Comparison of ENCODE assay signal across 15 mouse cellular contexts in genomic region chr10:96753521-96753920, GRCm38 (mm10).
DNase-seq lines count a peak whose midpoint lies in the region; ATAC-seq and TF ChIP-seq lines count a peak whose summit lies in the region.
"Had no signal": no experiment of that assay in that cellular context is flagged by ENCODE, and none has a peak within 500 bp of the region (broad histone marks: within the 10 kb centered on the region; RNA-seq: fewer than 3 reads in every experiment).

No protein-coding gene starts in this region.

- no peak overlapping the region for H3K4me3 ChIP-seq in forebrain, embryonic 14.5 days (ENCODE audit: low read depth, low read length)
- H3K4me3 ChIP-seq in forebrain, embryonic 16.5 days (replicated peaks; ENCODE audit: low read length), result no peak overlapping the region
- no peak overlapping the region for H3K4me3 ChIP-seq in lung, embryonic 15.5 days
- H3K4me3 ChIP-seq in heart, adult 2 months, result no peak overlapping the region
- no peak overlapping the region for H3K4me3 ChIP-seq in hindbrain, embryonic 12.5 days
- H3K4me3 ChIP-seq in intestine, embryonic 15.5 days (replicated peaks), result no peak overlapping the region
- H3K4me3 ChIP-seq: embryonic facial prominence, embryonic 12.5 days; forebrain, embryonic 13.5 days; liver, embryonic 13.5 days; neural tube, embryonic 13.5 days had no signal

- no peak overlapping the region for H3K4me2 ChIP-seq in forebrain, embryonic 14.5 days (ENCODE audit: low read length)
- H3K4me2 ChIP-seq in forebrain, embryonic 16.5 days (ENCODE audit: low read length), result no peak overlapping the region
- H3K4me2 ChIP-seq in lung, embryonic 15.5 days, result no peak overlapping the region
- H3K4me2 ChIP-seq in hindbrain, embryonic 12.5 days (replicated peaks), result no peak overlapping the region
- no peak overlapping the region for H3K4me2 ChIP-seq in intestine, embryonic 15.5 days (replicated peaks)
- H3K4me2 ChIP-seq: embryonic facial prominence, embryonic 12.5 days; forebrain, embryonic 13.5 days; liver, embryonic 13.5 days; midbrain, embryonic 11.5 days; neural tube, embryonic 13.5 days had no signal

- H3K9me3 ChIP-seq in forebrain, embryonic 14.5 days (replicated peaks; ENCODE audit: control insufficient read depth, low read length), result no peaks in the 10 kb centered on the region
- no peaks in the 10 kb centered on the region for H3K9me3 ChIP-seq in forebrain, embryonic 16.5 days (ENCODE audit: control insufficient read depth, low read length)
- H3K9me3 ChIP-seq in lung, embryonic 15.5 days, result no peaks in the 10 kb centered on the region
- no peaks in the 10 kb centered on the region for H3K9me3 ChIP-seq in hindbrain, embryonic 12.5 days (replicated peaks)
- no peaks in the 10 kb centered on the region for H3K9me3 ChIP-seq in intestine, embryonic 15.5 days
- H3K9me3 ChIP-seq: embryonic facial prominence, embryonic 12.5 days; forebrain, embryonic 13.5 days; liver, embryonic 13.5 days; neural tube, embryonic 13.5 days had no signal

- intact Hi-C loops in heart, adult 2 months (cut with DNase I), result loop anchor here (5.0 to 10.0 kb wide), 4 partner anchors 109 to 561 kb away; no protein-coding TSS in a partner anchor

- 28% methylated on average over 1 of the region's 1 CpGs for WGBS in forebrain, embryonic 14.5 days
- 41% methylated on average over 1 of the region's 1 CpGs for WGBS in forebrain, embryonic 16.5 days
- 38% methylated on average over 1 of the region's 1 CpGs for WGBS in lung, embryonic 15.5 days
- 36% methylated on average over 1 of the region's 1 CpGs for WGBS in heart, adult 2 months
- WGBS in hindbrain, embryonic 12.5 days, result 29% methylated on average over 1 of the region's 1 CpGs
- WGBS in intestine, embryonic 15.5 days, result 57% methylated on average over 1 of the region's 1 CpGs

- no peak for TF ChIP-seq EP300 in heart, adult 2 months (IDR thresholded peaks at IDR 0.05; ENCODE audit: insufficient read depth, low read depth, low read length)

- H3K9ac ChIP-seq in forebrain, embryonic 14.5 days (ENCODE audit: low read length), result no peak overlapping the region
- no peak overlapping the region for H3K9ac ChIP-seq in forebrain, embryonic 16.5 days (replicated peaks; ENCODE audit: low read depth, low read length)
- H3K9ac ChIP-seq in lung, embryonic 15.5 days, result no peak overlapping the region
- no peak overlapping the region for H3K9ac ChIP-seq in heart, adult 2 months (ENCODE audit: low read depth, low read length)
- H3K9ac ChIP-seq in hindbrain, embryonic 12.5 days, result no peak overlapping the region
- no peak overlapping the region for H3K9ac ChIP-seq in intestine, embryonic 15.5 days
- H3K9ac ChIP-seq: embryonic facial prominence, embryonic 12.5 days; forebrain, embryonic 13.5 days; liver, embryonic 13.5 days; neural tube, embryonic 13.5 days had no signal

- TF ChIP-seq CTCF in heart, adult 2 months (IDR thresholded peaks at IDR 0.05), result no peak

- H3K27me3 ChIP-seq in forebrain, embryonic 14.5 days (replicated peaks; ENCODE audit: control insufficient read depth, insufficient read depth, low read length), result no peaks in the 10 kb centered on the region
- H3K27me3 ChIP-seq in forebrain, embryonic 16.5 days (replicated peaks; ENCODE audit: control insufficient read depth, insufficient read depth, low read length), result no peaks in the 10 kb centered on the region
- no peaks in the 10 kb centered on the region for H3K27me3 ChIP-seq in lung, embryonic 15.5 days
- H3K27me3 ChIP-seq in heart, adult 2 months (ENCODE audit: control insufficient read depth, insufficient read depth, low read length), result no peaks in the 10 kb centered on the region
- no peaks in the 10 kb centered on the region for H3K27me3 ChIP-seq in hindbrain, embryonic 12.5 days
- H3K27me3 ChIP-seq in intestine, embryonic 15.5 days (replicated peaks), result no peaks in the 10 kb centered on the region
- H3K27me3 ChIP-seq: embryonic facial prominence, embryonic 12.5 days; forebrain, embryonic 13.5 days; neural tube, embryonic 13.5 days had no signal

- no peak overlapping the region for H3K27ac ChIP-seq in forebrain, embryonic 14.5 days (ENCODE audit: low read depth, low read length)
- no peak overlapping the region for H3K27ac ChIP-seq in forebrain, embryonic 16.5 days (ENCODE audit: low read length)
- H3K27ac ChIP-seq in lung, embryonic 15.5 days, result 0 out of 2 replicates have a peak overlapping the region, but pooled peaks have one; percentile 4
- peak overlapping the region; percentile 6 for H3K27ac ChIP-seq in heart, adult 2 months
- H3K27ac ChIP-seq in hindbrain, embryonic 12.5 days, result 0 out of 2 replicates have a peak overlapping the region, but pooled peaks have one; percentile 40
- H3K27ac ChIP-seq in intestine, embryonic 15.5 days, result no peak overlapping the region
- H3K27ac ChIP-seq: embryonic facial prominence, embryonic 12.5 days; forebrain, embryonic 13.5 days; liver, embryonic 13.5 days; neural tube, embryonic 13.5 days had no signal

- ATAC-seq in forebrain, embryonic 14.5 days, result no peak
- ATAC-seq in forebrain, embryonic 16.5 days, result no peak
- no peak for ATAC-seq in lung, embryonic 15.5 days (ENCODE audit: borderline replicate concordance, extremely low read depth, low FRiP score, low TSS enrichment)
- no peak for ATAC-seq in hindbrain, embryonic 12.5 days (ENCODE audit: low FRiP score)
- no peak for ATAC-seq in intestine, embryonic 15.5 days
- ATAC-seq: forebrain, embryonic 13.5 days had no signal

- TF ChIP-seq POLR2A in heart, adult 2 months (IDR thresholded peaks at IDR 0.05; ENCODE audit: insufficient read depth, low read depth, low read length), result no peak

- peak; percentile 37 for DNase-seq in forebrain, embryonic 14.5 days (ENCODE audit: low spot score)
- no peak for DNase-seq in lung, postnatal 25 days (ENCODE audit: low spot score)
- no peak for DNase-seq in heart, adult 2 months
- DNase-seq in adrenal gland, postnatal 14 days, result no peak
- DNase-seq: cerebellum, postnatal 10 days; liver, embryonic 13.5 days; thymus, postnatal 4 days had no signal

- peaks cover 13% of the 10 kb centered on the region for H3K4me1 ChIP-seq in forebrain, embryonic 14.5 days (ENCODE audit: control insufficient read depth, insufficient read depth, low read length)
- peaks cover 20% of the 10 kb centered on the region for H3K4me1 ChIP-seq in forebrain, embryonic 16.5 days (replicated peaks; ENCODE audit: control insufficient read depth, insufficient read depth, low read length)
- peaks cover 39% of the 10 kb centered on the region for H3K4me1 ChIP-seq in lung, embryonic 15.5 days
- peaks cover 17% of the 10 kb centered on the region for H3K4me1 ChIP-seq in heart, adult 2 months (ENCODE audit: control insufficient read depth, insufficient read depth, low read length)
- H3K4me1 ChIP-seq in hindbrain, embryonic 12.5 days, result peaks cover 32% of the 10 kb centered on the region
- peaks cover 5% of the 10 kb centered on the region; the same call in 1 of the 2 replicates for H3K4me1 ChIP-seq in intestine, embryonic 15.5 days (replicated peaks)

- no peaks in the 10 kb centered on the region for H3K36me3 ChIP-seq in forebrain, embryonic 14.5 days (ENCODE audit: control insufficient read depth, insufficient read depth, low read length)
- H3K36me3 ChIP-seq in forebrain, embryonic 16.5 days (ENCODE audit: control insufficient read depth, insufficient read depth), result no peaks in the 10 kb centered on the region
- no peaks in the 10 kb centered on the region for H3K36me3 ChIP-seq in lung, embryonic 15.5 days
- peaks cover 4% of the 10 kb centered on the region; the same call in 1 of the 2 replicates for H3K36me3 ChIP-seq in heart, adult 2 months (ENCODE audit: control insufficient read depth, insufficient read depth, low read length)
- H3K36me3 ChIP-seq in hindbrain, embryonic 12.5 days, result no peaks in the 10 kb centered on the region
- no peaks in the 10 kb centered on the region for H3K36me3 ChIP-seq in intestine, embryonic 15.5 days
- H3K36me3 ChIP-seq: embryonic facial prominence, embryonic 12.5 days; liver, embryonic 13.5 days; neural tube, embryonic 13.5 days had no signal

- H3K79me2 ChIP-seq in heart, adult 2 months (replicated peaks; ENCODE audit: control insufficient read depth, insufficient read depth, low read length), result no peaks in the 10 kb centered on the region

Comparison
In these comparisons a context has a peak if more than half of its experiments do, and no peak if none do; other contexts are left out.
1. H3K27ac ChIP-seq: peak in lung, embryonic 15.5 days (single experiment), heart, adult 2 months (single experiment) and hindbrain, embryonic 12.5 days (single experiment); none in forebrain, embryonic 14.5 days (single experiment), forebrain, embryonic 16.5 days (single experiment) and intestine, embryonic 15.5 days (single experiment).